Mouse (Mus musculus) lung, adult 2 months (tissue): Measurements from ENCODE around the gene Psenen. TPM values are rescaled to one million over a fixed set of nuclear protein-coding genes. Genes with fewer than 3 reads are reported as not detected.

Experiments used
- DNase-seq: peaks from one replicate; pipeline ENCODE4 v3.0.0; 2022
- H3K4me1 ChIP-seq: fragments of 200-500 bp; 2 replicates; pipeline ENCODE4 v1.6.1; 2011; ENCODE audit warnings: low read length; ENCODE audit not compliant: control insufficient read depth, insufficient read depth
- H3K4me3 ChIP-seq: fragments of 200-500 bp; replicated peaks from 2 replicates; pipeline ENCODE3; 2011; ENCODE audit warnings: low read depth, mild to moderate bottlenecking, control low read depth, low read length; ENCODE audit errors: extremely low read depth
- CTCF ChIP-seq: fragments of 200-500 bp; IDR thresholded peaks from 2 replicates; pipeline ENCODE4 v1.5.1; 2011; ENCODE audit warnings: mild to moderate bottlenecking, low read length, control low read depth; ENCODE audit not compliant: insufficient read depth
- POLR2A ChIP-seq: fragments of 200-500 bp; IDR thresholded peaks from 2 replicates; pipeline ENCODE4 v1.6.1; 2011; ENCODE audit warnings: low read depth, mild to moderate bottlenecking, control low read depth, low read length, borderline replicate concordance; ENCODE audit errors: extremely low read depth
- WGBS: fragments of 180-500 bp; shearing (Covaris S2); methylation state at CpG from one replicate; pipeline ENCODE4 v1.1.7; 2018; 5-methylcytosine and 5-hydroxymethylcytosine counted together
- polyA plus RNA-seq: library from polyadenylated mRNA; depleted of rRNA; stranded (reverse); fragments of >200 nt; gene quantifications from 2 replicates; pipeline ENCODE4 v1.2.3, GENCODE M21; 2012; rRNA removed

Psenen gene
- polyA plus RNA-seq, 1 experiment = 133 TPM

- TF ChIP-seq POLR2A (no peak), CTCF (no peak)
- no peak overlapping the region for H3K4me3 ChIP-seq
- DNase-seq = no peak
- 68% methylated on average over 5 of the region's 5 CpGs for WGBS
- no peaks in the 10 kb centered on the region; the same call in 1 of the 2 replicates for H3K4me1 ChIP-seq
These were observed 42.6 kb downstream of the Psenen start for GRCm38 (mm10) chr7:30520856-30521255.

DNA sequence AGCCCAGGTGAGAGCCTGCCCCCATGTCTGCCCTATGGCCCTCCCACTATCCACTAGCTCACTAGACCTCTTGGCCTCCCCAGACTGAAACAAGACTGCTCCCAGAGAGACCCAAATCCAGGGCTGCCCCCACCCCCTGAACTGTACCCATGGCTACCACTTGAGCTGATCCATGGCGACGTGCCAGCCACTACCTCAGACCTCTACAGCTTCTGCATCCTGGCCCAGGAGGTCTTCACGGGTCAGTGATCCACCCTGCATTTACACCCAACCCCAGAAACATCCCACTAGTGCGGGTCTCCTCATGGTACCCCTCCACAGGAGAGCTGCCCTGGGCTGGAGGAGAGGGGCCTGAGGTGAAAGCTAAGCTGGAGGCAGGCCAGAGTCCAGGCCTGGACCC, 43.0 kb downstream of the Psenen start:
- 73% methylated on average over 4 of the region's 4 CpGs for WGBS
- no peak for DNase-seq
- H3K4me3 ChIP-seq = no peak overlapping the region
- no peak for TF ChIP-seq CTCF
- TF ChIP-seq POLR2A = no peak
- no peaks in the 10 kb centered on the region for H3K4me1 ChIP-seq

DNA sequence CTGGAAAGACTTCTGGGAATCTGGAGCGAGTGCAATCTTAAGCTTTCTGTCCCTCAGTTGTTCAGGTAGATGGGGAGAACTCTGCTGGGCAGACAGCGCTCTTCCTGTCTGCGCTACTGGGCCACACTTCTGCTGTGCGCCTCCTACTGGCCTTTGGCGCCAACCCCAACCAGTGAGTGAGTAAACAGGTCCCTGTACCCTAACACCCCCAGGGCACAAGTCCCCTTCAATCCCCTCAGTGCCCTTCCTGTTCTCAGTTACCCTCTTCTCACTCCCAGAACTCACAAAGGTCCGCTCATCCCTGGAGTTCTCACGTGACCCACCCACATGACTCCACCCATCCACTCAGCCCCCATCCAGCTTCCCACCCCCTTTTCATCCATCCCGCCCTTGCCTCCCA, 45.1 kb downstream of the Psenen start:
- H3K4me1 ChIP-seq = no peaks in the 10 kb centered on the region
- 37% methylated on average over 8 of the region's 8 CpGs for WGBS
- no peak overlapping the region for H3K4me3 ChIP-seq
- TF ChIP-seq CTCF (no peak), POLR2A (no peak)
- DNase-seq = no peak

- Histone ChIP-seq H3K4me1 (no peaks in the 10 kb centered on the region), H3K4me3 (no peak overlapping the region)
- 55% methylated on average over 24 of the region's 24 CpGs for WGBS
- DNase-seq = no peak
- TF ChIP-seq CTCF (no peak), POLR2A (no peak)
These were observed 48.2 kb downstream of the Psenen start for GRCm38 (mm10) chr7:30515003-30515760.

Other genes with a start within 250 kb of the Psenen start
- 14.5 and 21.5 TPM in 2 replicates for gene Syne4, start 248.8 kb downstream of the Psenen start, polyA plus RNA-seq
- gene E130208F15Rik, start 241.9 kb downstream of the Psenen start, polyA plus RNA-seq = 0.50 and 0.55 TPM in 2 replicates
- 14.2 and 21.4 TPM in 2 replicates for gene Sdhaf1, start 239.7 kb downstream of the Psenen start, polyA plus RNA-seq
- 8.7 and 10.9 TPM in 2 replicates for gene Lrfn3, start 200.9 kb downstream of the Psenen start, polyA plus RNA-seq
- 328 and 425 TPM in 2 replicates for gene Tyrobp, start 149.9 kb downstream of the Psenen start, polyA plus RNA-seq
- gene Hcst, start 143.8 kb downstream of the Psenen start, polyA plus RNA-seq = 33.9 and 37.1 TPM in 2 replicates
- gene Nfkbid, start 141.9 kb downstream of the Psenen start, polyA plus RNA-seq = 7.2 and 8.6 TPM in 2 replicates
- 9.5 and 11.8 TPM in 2 replicates for gene Aplp1, start 118.1 kb downstream of the Psenen start, polyA plus RNA-seq
- not detected in 2 replicates for gene Kirrel2, start 105.9 kb downstream of the Psenen start, polyA plus RNA-seq
- gene Nphs1, start 105.3 kb downstream of the Psenen start, polyA plus RNA-seq = not detected in 2 replicates
- gene Prodh2, start 70.0 kb downstream of the Psenen start, polyA plus RNA-seq = 0.12 TPM in 1 of 2 replicates, not detected in the other
- 21.4 and 24.0 TPM in 2 replicates for gene Arhgap33, start 28.6 kb downstream of the Psenen start, polyA plus RNA-seq
- gene Hspb6, start 11.4 kb downstream of the Psenen start, polyA plus RNA-seq = 50.5 and 129 TPM in 2 replicates
- gene Proser3, start 11.3 kb downstream of the Psenen start, polyA plus RNA-seq = 10.2 and 12.4 TPM in 2 replicates
- gene Lin37, start 3.8 kb downstream of the Psenen start, polyA plus RNA-seq = 27.1 and 29.4 TPM in 2 replicates
- gene U2af1l4, start 326 bp downstream of the Psenen start, polyA plus RNA-seq = 47.6 and 50.1 TPM in 2 replicates
- gene Gm49396, start 283 bp downstream of the Psenen start, polyA plus RNA-seq = 2.2 and 3.9 TPM in 2 replicates
- 9.6 and 12.0 TPM in 2 replicates for gene Igflr1, start 1.8 kb upstream of the Psenen start, polyA plus RNA-seq
- gene Kmt2b, start 25.1 kb upstream of the Psenen start, polyA plus RNA-seq = 49.9 and 58.6 TPM in 2 replicates
- 5.1 and 5.7 TPM in 2 replicates for gene Zbtb32, start 35.3 kb upstream of the Psenen start, polyA plus RNA-seq
- gene Upk1a, start 49.2 kb upstream of the Psenen start, polyA plus RNA-seq = 8.5 and 8.6 TPM in 2 replicates
- gene Cox6b1, start 62.5 kb upstream of the Psenen start, polyA plus RNA-seq = 183 and 273 TPM in 2 replicates
- not detected in 2 replicates for gene Etv2, start 72.2 kb upstream of the Psenen start, polyA plus RNA-seq
- 78.0 and 79.7 TPM in 2 replicates for gene Rbm42, start 86.7 kb upstream of the Psenen start, polyA plus RNA-seq
- 9.9 and 13.0 TPM in 2 replicates for gene Haus5, start 101.4 kb upstream of the Psenen start, polyA plus RNA-seq
- not detected in 2 replicates for gene Pmis2, start 108.0 kb upstream of the Psenen start, polyA plus RNA-seq
- gene 2200002J24Rik, start 135.3 kb upstream of the Psenen start, polyA plus RNA-seq = not detected in 2 replicates
- gene Atp4a, start 148.6 kb upstream of the Psenen start, polyA plus RNA-seq = not detected in 2 replicates
- gene Tmem147, start 165.9 kb upstream of the Psenen start, polyA plus RNA-seq = 122 and 154 TPM in 2 replicates
- gene Gapdhs, start 180.1 kb upstream of the Psenen start, polyA plus RNA-seq = 0.27 and 0.40 TPM in 2 replicates
- gene Sbsn, start 187.8 kb upstream of the Psenen start, polyA plus RNA-seq = 3.8 and 60.4 TPM in 2 replicates
- gene Dmkn, start 200.1 kb upstream of the Psenen start, polyA plus RNA-seq = 43.8 and 486 TPM in 2 replicates
- gene Krtdap, start 224.3 kb upstream of the Psenen start, polyA plus RNA-seq = 307 TPM in 1 of 2 replicates, not detected in the other